Mouse (Mus musculus) forebrain, embryonic 11.5 days (tissue): Measurements from ENCODE around the gene Qdpr. TPM values are rescaled to one million over a fixed set of nuclear protein-coding genes. Genes with fewer than 3 reads are reported as not detected.

Experiments used
- ATAC-seq: fragments of 200-750 bp; cut with Nextera tagmentation; replicated peaks from 2 replicates; pipeline ENCODE4 v1.8.0; 2017; ENCODE audit warnings: moderate TSS enrichment; ENCODE audit not compliant: low FRiP score
- DNase-seq: peaks from one replicate; pipeline ENCODE4 v3.0.0-alpha.2; 2017; ENCODE audit warnings: low spot score
- H3K27ac ChIP-seq: fragments of 300-500 bp; sonication (generic); 2 replicates; pipeline ENCODE4 v1.5.1; 2014; ENCODE audit warnings: low read depth, low read length
- H3K27me3 ChIP-seq: fragments of 300-500 bp; sonication (generic); 2 replicates; pipeline ENCODE4 v1.6.1; 2014; ENCODE audit warnings: mild to moderate bottlenecking, low read length, mixed read lengths; ENCODE audit not compliant: control insufficient read depth, insufficient read depth
- H3K36me3 ChIP-seq: fragments of 300-500 bp; sonication (generic); 2 replicates; pipeline ENCODE4 v1.6.1; 2014; ENCODE audit warnings: mild to moderate bottlenecking, low read length, moderate library complexity, mixed read lengths; ENCODE audit not compliant: control insufficient read depth, insufficient read depth
- H3K4me1 ChIP-seq: fragments of 300-500 bp; sonication (generic); replicated peaks from 2 replicates; pipeline ENCODE4 v1.6.1; 2014; ENCODE audit warnings: low read length, mixed read lengths; ENCODE audit not compliant: control insufficient read depth, insufficient read depth
- H3K4me2 ChIP-seq: fragments of 300-500 bp; sonication (generic); 2 replicates; pipeline ENCODE4 v1.6.1; 2014; ENCODE audit warnings: low read depth, mild to moderate bottlenecking, low read length, moderate library complexity, mixed read lengths; ENCODE audit not compliant: severe bottlenecking
- H3K4me3 ChIP-seq: fragments of 300-500 bp; sonication (generic); 2 replicates; pipeline ENCODE4 v1.5.1; 2014; ENCODE audit warnings: low read depth, low read length
- H3K9ac ChIP-seq: fragments of 300-500 bp; sonication (generic); 2 replicates; pipeline ENCODE4 v1.6.1; 2014; ENCODE audit warnings: low read length
- H3K9me3 ChIP-seq: fragments of 300-500 bp; sonication (generic); 2 replicates; pipeline ENCODE4 v1.6.1; 2016; ENCODE audit warnings: low read length, mixed read lengths; ENCODE audit not compliant: control insufficient read depth
- WGBS: fragments of 180-500 bp; shearing (Covaris S2); extraction: QIAGEN DNeasy Blood & Tissue Kit; methylation state at CpG from one replicate; pipeline ENCODE4 v1.1.7; 2014; 5-methylcytosine and 5-hydroxymethylcytosine counted together
- polyA plus RNA-seq: library from polyadenylated mRNA; unstranded; fragments of >200 nt; fragmentation: Nextera tagmentation; extraction: Ambion mirVana; gene quantifications from 2 replicates; pipeline ENCODE4 v1.2.1, GENCODE M21; 2014

The Qdpr gene
- polyA plus RNA-seq = 97.3 and 102 TPM in 2 replicates

DNA sequence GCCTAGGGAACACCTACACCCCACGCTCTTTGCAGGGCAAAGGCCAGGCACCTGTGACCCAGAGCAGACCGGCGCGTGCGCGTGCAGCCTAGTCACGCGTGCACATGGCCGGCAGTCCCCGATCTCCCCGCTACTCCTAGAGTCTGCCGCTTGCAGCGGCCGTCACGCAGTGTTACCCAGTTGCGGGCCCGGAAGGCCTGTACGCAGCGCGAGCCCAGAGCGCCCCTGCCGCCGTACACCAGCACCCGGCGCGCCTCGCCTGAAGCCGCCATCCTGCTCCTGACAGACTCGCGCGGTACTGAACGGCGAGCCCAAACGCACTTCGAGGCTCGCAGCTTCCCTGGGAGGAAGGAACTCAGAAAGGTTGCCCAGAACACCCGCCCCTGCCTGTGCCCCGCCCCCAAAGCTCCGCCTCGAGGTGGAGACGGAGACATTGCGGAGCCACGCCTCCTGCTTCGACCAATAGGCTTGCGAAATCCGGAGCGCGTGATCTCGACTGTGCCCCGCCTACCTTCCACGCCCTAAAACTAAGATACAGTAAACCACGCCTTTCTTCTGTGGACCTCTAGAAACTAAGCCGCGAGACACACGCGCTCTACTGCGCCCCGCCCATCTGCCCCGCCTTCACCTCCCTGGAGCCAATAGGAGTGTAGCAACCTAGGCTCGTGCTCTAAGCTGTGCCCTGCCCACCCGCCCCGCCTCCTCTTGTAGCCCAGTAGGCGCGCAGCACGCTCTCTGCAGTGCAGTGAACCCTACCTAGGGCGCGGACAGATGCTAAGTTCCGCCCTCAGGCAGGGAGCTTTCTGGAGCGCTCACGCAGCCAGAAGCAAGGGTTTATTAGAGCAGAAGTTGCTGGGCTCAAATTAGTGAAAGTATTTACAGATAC, at the start of gene Qdpr:
Qdpr (minus strand) TSS at position 406 of the 886 bp plus-strand sequence.
- H3K9ac ChIP-seq = peak within 1 kb of the TSS; percentile 64
- H3K27ac ChIP-seq = no peak within 1 kb of the TSS
- no peaks in the 10 kb centered on the region; the same call in 1 of the 2 replicates for H3K4me1 ChIP-seq
- ATAC-seq (peak; percentile 99), DNase-seq (peak; percentile 99)
- no peaks in the 10 kb centered on the region for H3K9me3 ChIP-seq
- H3K4me3 ChIP-seq = peak within 1 kb of the TSS; percentile 47
- no peaks in the 10 kb centered on the region for H3K36me3 ChIP-seq
- H3K4me2 ChIP-seq = peak within 1 kb of the TSS; percentile 73
- H3K27me3 ChIP-seq = no peaks in the 10 kb centered on the region
- WGBS = under 1% methylated on average over 70 of the region's 70 CpGs

DNA sequence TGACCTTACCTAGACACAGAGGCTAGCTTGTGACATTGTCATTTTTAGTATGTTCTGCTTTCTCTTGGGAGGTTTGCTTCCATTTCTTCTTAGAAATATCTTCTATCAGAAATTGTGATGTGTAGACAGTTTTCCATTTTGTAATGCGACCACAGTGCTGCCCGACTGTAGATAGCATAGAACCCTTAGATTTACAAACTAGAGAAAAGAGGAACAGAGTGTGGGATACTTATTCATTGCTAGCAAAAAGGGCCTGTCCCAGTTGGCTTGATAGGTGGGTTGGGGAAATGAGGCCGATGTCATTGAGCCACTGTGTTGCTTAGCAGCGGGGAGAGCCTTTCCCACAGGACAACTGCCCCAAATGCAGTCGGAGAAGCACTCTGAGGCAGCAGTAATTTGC, 47.5 kb upstream of the Qdpr start:
- Histone ChIP-seq H3K4me3 (no peak overlapping the region), H3K4me1 (0 out of 2 replicates have a peak, but pooled peaks cover 4% of the 10 kb centered on the region), H3K27ac (no peak overlapping the region), H3K4me2 (no peak overlapping the region), H3K36me3 (no peaks in the 10 kb centered on the region; the same call in 1 of the 2 replicates), H3K27me3 (no peaks in the 10 kb centered on the region), H3K9me3 (no peaks in the 10 kb centered on the region), H3K9ac (no peak overlapping the region)
- DNase-seq = no peak
- 93% methylated on average over 5 of the region's 5 CpGs for WGBS
- no peak for ATAC-seq

DNA sequence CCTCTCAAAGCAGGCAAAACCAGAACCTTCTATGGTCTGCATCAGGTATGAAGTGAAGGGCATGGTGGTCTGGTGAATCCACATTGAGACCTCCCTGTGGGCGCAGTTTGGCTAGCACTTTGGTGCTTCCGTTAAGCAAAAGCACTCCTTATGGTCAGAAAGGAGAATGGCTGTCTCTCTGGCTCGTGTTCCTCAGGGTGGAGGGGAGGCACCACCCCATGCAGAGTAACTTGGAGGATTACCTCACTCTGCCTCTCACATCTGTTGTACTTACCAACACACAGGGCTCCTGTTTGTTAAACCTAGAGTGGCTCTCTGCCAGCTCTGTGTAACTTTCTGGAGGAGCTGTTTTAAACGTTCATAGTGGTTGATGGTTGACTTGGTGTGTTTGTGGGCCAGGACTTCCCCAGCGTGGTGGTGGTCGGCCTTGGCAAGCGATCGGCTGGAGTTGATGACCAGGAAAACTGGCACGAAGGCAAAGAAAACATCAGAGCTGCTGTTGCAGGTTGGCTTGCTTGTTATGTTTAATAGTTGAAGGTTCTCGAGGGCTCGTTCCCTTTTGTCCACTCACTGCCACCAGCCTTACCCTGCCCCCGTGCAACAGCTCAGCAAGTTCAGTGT, 47.0 kb upstream of the Qdpr start:
- WGBS = 91% methylated on average over 12 of the region's 12 CpGs
- Histone ChIP-seq H3K4me2 (no peak overlapping the region), H3K9me3 (no peaks in the 10 kb centered on the region), H3K4me3 (no peak overlapping the region), H3K9ac (no peak overlapping the region), H3K36me3 (no peaks in the 10 kb centered on the region; the same call in 1 of the 2 replicates), H3K27ac (no peak overlapping the region), H3K27me3 (no peaks in the 10 kb centered on the region), H3K4me1 (0 out of 2 replicates have a peak, but pooled peaks cover 4% of the 10 kb centered on the region)
- no peak for DNase-seq
- ATAC-seq = no peak

DNA sequence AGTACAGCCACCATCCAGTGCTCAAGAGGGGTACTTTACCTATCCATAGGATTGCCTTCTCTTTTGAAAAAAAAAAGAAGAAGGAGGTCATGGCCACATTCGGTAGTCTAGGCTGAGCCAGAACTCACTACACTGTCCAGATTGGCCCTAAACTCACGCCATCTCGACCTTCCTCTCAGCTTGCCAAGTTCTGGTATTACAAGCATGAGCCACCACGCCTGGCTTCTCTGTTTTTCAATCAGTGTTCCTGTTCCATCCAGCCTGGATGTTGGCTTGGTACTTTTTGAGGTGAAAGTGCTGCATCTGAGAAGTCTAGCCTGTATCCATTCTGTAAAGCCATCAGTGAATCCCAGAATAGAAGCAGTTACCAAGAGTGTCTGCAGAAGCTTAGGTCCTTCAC, 46.4 kb upstream of the Qdpr start:
- ATAC-seq = no peak

DNA sequence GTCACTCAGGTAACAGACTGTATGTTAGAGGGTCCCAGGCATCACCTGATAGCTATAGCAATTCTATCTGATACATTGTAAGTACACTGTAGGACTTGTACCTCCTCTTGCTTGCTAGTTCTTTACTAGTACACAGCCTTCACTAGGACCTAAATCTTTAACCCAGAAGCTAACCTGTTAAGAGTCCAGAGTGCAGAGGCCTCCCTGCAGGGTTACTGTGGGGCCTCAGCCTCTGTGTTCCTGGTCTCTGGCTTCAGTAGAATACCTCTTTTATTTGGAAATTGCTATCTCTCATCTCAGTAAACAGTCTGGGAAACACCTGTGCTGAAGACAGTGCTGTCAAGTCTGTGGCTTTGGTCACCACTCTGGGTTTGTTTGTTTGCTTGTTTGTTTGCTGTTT, 46.0 kb upstream of the Qdpr start:
- no peak overlapping the region for H3K27ac ChIP-seq
- H3K9me3 ChIP-seq = no peaks in the 10 kb centered on the region
- H3K4me3 ChIP-seq = no peak overlapping the region
- H3K4me2 ChIP-seq = no peak overlapping the region
- ATAC-seq (no peak), DNase-seq (no peak)
- 0 out of 2 replicates have a peak, but pooled peaks cover 4% of the 10 kb centered on the region for H3K4me1 ChIP-seq
- H3K36me3 ChIP-seq = no peaks in the 10 kb centered on the region; the same call in 1 of the 2 replicates
- no peak overlapping the region for H3K9ac ChIP-seq
- H3K27me3 ChIP-seq = no peaks in the 10 kb centered on the region

More for the DNA sequence above, 46.4 kb upstream of the Qdpr start:
- Histone ChIP-seq H3K27me3 (no peaks in the 10 kb centered on the region), H3K4me2 (no peak overlapping the region), H3K36me3 (no peaks in the 10 kb centered on the region; the same call in 1 of the 2 replicates), H3K4me3 (no peak overlapping the region), H3K4me1 (0 out of 2 replicates have a peak, but pooled peaks cover 4% of the 10 kb centered on the region), H3K9me3 (no peaks in the 10 kb centered on the region), H3K9ac (no peak overlapping the region), H3K27ac (no peak overlapping the region)
- no peak for DNase-seq
- 91% methylated on average over 4 of the region's 4 CpGs for WGBS

DNA sequence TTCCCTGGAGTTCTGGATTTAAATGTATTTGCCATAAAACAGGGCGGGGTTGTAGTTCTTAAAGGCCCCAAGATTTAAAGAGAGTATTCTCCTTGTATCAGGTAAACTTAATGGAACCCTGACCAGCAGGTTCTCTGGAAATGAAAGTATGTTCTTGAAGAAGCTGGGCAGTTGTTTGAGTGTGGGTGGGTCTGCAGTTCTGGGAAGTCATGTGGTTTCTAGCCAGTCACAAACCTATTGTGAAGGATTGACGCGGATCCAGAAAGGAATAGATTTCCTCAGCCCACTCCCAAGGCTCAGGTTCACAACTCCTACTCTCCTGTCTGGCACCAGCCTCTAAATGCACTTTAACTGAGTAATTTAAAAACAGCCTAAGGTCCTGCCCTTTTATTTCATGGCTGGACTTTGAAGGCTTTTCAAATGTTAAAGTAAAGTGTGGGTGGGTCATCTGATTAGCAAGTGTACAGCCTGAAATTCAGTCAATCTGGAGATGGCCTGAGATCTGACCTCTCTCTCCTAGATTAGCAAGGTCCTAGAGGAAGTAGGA, 45.5 kb upstream of the Qdpr start:
- ATAC-seq (no peak), DNase-seq (no peak)
- H3K9me3 ChIP-seq = no peaks in the 10 kb centered on the region
- no peak overlapping the region for H3K4me3 ChIP-seq
- H3K36me3 ChIP-seq = no peaks in the 10 kb centered on the region; the same call in 1 of the 2 replicates
- H3K27me3 ChIP-seq = no peaks in the 10 kb centered on the region
- 0 out of 2 replicates have a peak, but pooled peaks cover 4% of the 10 kb centered on the region for H3K4me1 ChIP-seq
- no peak overlapping the region for H3K4me2 ChIP-seq
- no peak overlapping the region for H3K27ac ChIP-seq
- no peak overlapping the region for H3K9ac ChIP-seq
- WGBS = 94% methylated on average over 3 of the region's 3 CpGs

DNA sequence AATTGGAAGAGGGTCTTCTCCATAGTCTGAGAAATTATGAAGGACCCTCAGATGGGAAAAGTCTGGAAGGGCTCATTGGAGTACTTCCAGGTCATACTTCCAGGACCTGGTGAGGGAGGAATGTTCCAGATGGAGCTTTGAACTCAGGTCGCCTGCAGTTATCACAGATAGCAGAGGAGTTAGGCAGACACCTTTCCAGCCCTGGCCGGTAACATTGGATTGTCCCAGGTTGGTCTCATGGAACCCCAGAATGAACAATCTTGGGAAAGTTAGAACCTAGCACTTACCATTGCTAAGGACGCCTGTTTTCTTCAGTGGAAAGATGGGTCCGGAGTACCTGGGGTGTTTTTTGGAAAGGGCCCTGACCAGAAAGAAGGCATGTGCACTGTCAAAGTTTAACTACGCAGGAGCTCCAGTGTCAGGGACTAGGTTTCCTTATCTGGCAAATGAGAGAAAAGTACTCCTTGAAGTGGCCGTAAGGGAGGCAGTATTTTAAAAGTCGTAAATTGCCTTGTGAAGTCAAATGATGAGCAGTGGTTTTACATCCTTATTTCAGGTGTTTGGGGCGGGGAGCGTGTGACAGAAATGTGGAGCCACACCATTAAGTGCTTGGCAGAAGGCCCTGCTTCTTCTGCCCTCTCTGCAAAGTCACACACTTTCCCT, 44.2 kb upstream of the Qdpr start:
- H3K27ac ChIP-seq = no peak overlapping the region

More for the DNA sequence above, 44.2 kb upstream of the Qdpr start:
- Histone ChIP-seq H3K4me1 (0 out of 2 replicates have a peak, but pooled peaks cover 4% of the 10 kb centered on the region), H3K27me3 (no peaks in the 10 kb centered on the region), H3K9me3 (no peaks in the 10 kb centered on the region), H3K4me3 (peak overlapping the region; percentile 68), H3K36me3 (no peaks in the 10 kb centered on the region), H3K9ac (peak overlapping the region; percentile 78), H3K4me2 (peak overlapping the region; percentile 75)
- ATAC-seq = peak; percentile 1; the same call in 1 of the 2 replicates
- no peak for DNase-seq
- WGBS = 69% methylated on average over 9 of the region's 9 CpGs
